8 mouse cellular contexts compared by ENCODE assay signal in the genomic region with DNA sequence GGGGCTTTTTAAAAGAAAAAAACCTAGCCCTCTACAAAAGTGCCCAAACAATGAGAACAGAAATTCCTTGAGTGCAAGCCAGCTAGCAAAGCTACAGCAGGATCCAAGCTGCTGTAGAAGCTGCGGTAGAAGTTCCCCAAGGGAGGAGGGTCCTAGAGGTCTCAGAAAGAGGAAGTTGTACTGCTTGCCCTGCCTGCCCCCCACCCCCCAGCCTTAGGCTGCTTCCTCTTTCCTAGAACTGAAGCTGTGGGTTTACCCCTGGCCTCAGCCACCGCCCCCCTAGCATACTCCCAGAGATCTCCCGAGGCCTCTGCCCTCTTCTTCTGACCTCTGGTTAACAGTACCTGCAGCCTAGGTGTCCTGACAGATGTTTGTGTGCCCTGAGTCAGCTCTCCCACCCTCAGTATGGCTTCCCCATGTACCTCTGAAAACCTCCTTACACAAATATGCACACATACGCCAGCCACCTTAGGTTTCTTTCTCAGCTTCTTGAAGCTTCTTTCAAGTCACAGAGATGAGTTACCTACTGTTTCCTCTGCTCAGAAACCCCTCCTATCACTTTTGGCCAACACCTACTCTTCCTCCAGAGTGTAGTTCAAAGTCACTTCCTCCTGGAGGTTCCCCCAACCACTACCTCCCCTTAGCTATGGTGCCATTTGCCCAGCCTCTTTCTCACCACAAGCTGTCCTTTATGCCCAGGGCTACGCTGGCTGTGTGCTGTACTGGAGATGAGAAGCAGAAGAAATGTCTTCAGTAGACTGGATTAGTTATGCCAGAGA. TPM values are rescaled to one million over a fixed set of nuclear protein-coding genes. Genes with fewer than 3 reads are reported as not detected.
DNase-seq lines count a peak whose midpoint lies in the region; ATAC-seq and TF ChIP-seq lines count a peak whose summit lies in the region.

No protein-coding gene starts in this region.

- H3K4me2 ChIP-seq in hindbrain, embryonic 16.5 days (ENCODE audit: low read length): no peak overlapping the region
- no peak overlapping the region for H3K4me2 ChIP-seq in hindbrain, embryonic 11.5 days (replicated peaks; ENCODE audit: low read depth, low read length)
- H3K4me2 ChIP-seq in liver, embryonic 12.5 days: peak overlapping the region; percentile 45

- peaks cover 19% of the 10 kb centered on the region for H3K4me1 ChIP-seq in hindbrain, embryonic 16.5 days (ENCODE audit: control insufficient read depth, insufficient read depth, low read depth, low read length)
- H3K4me1 ChIP-seq in hindbrain, embryonic 11.5 days (replicated peaks; ENCODE audit: control insufficient read depth, insufficient read depth, low read length): no peaks in the 10 kb centered on the region
- H3K4me1 ChIP-seq in liver, embryonic 12.5 days: peaks cover 100% of the 10 kb centered on the region
- H3K4me1 ChIP-seq in small intestine, adult 2 months (ENCODE audit: control insufficient read depth, insufficient read depth, insufficient read length, low read length): peaks cover 2% of the 10 kb centered on the region; the same call in 1 of the 2 replicates

- H3K9me3 ChIP-seq in hindbrain, embryonic 16.5 days (ENCODE audit: control insufficient read depth, low read length): no peaks in the 10 kb centered on the region
- H3K9me3 ChIP-seq in hindbrain, embryonic 11.5 days (ENCODE audit: control insufficient read depth, low read length): no peaks in the 10 kb centered on the region
- no peaks in the 10 kb centered on the region for H3K9me3 ChIP-seq in liver, embryonic 12.5 days (replicated peaks)

- H3K9ac ChIP-seq in hindbrain, embryonic 16.5 days (ENCODE audit: low read depth, low read length): 0 out of 2 replicates have a peak overlapping the region, but pooled peaks have one; percentile 2
- H3K9ac ChIP-seq in hindbrain, embryonic 11.5 days (ENCODE audit: low read depth, low read length): no peak overlapping the region
- H3K9ac ChIP-seq in liver, embryonic 12.5 days: peak overlapping the region; percentile 34

- H3K27ac ChIP-seq in hindbrain, embryonic 16.5 days (ENCODE audit: low read depth, low read length): peak overlapping the region; percentile 16; the same call in 1 of the 2 replicates
- H3K27ac ChIP-seq in hindbrain, embryonic 11.5 days (ENCODE audit: low read depth, low read length): no peak overlapping the region
- H3K27ac ChIP-seq in liver, embryonic 12.5 days: peak overlapping the region; percentile 92
- H3K27ac ChIP-seq in small intestine, adult 2 months (ENCODE audit: insufficient read depth, low read depth, low read length): peak overlapping the region; percentile 85

- 70% methylated on average over 5 of the region's 5 CpGs for WGBS in hindbrain, embryonic 16.5 days
- 82% methylated on average over 5 of the region's 5 CpGs for WGBS in hindbrain, embryonic 11.5 days
- WGBS in liver, embryonic 12.5 days (ENCODE audit: insufficient replicate concordance): 14% methylated on average over 5 of the region's 5 CpGs
- WGBS in small intestine, adult 2 months: 70% methylated on average over 5 of the region's 5 CpGs

- H3K36me3 ChIP-seq in hindbrain, embryonic 16.5 days (ENCODE audit: control insufficient read depth, insufficient read depth, low read length): no peaks in the 10 kb centered on the region
- H3K36me3 ChIP-seq in hindbrain, embryonic 11.5 days (ENCODE audit: control insufficient read depth, insufficient read depth, low read length): no peaks in the 10 kb centered on the region
- peaks cover 92% of the 10 kb centered on the region for H3K36me3 ChIP-seq in liver, embryonic 12.5 days
- H3K36me3 ChIP-seq in small intestine, adult 2 months (ENCODE audit: control insufficient read depth, insufficient read depth, low read length): no peaks in the 10 kb centered on the region

- TF ChIP-seq CTCF in small intestine, adult 2 months (IDR thresholded peaks at IDR 0.05; ENCODE audit: extremely low read depth, insufficient read length, insufficient replicate concordance, low read depth, low read length): no peak

- H3K27me3 ChIP-seq in hindbrain, embryonic 16.5 days (replicated peaks; ENCODE audit: control insufficient read depth, insufficient read depth, low read length): no peaks in the 10 kb centered on the region
- H3K27me3 ChIP-seq in hindbrain, embryonic 11.5 days (ENCODE audit: control insufficient read depth, insufficient read depth, low read length): no peaks in the 10 kb centered on the region
- H3K27me3 ChIP-seq in liver, embryonic 12.5 days (replicated peaks): no peaks in the 10 kb centered on the region
- H3K27me3 ChIP-seq in small intestine, adult 2 months (ENCODE audit: control insufficient read depth, insufficient read depth, low read length): no peaks in the 10 kb centered on the region

- DNase-seq in hindbrain, embryonic 11.5 days (ENCODE audit: low spot score): no peak
- DNase-seq in left cerebral cortex, adult 9 months (ENCODE audit: low spot score in 2 of 2): no peak
- no peak for DNase-seq in urinary bladder, postnatal 14 days (ENCODE audit: low spot score)

- no peak for ATAC-seq in hindbrain, embryonic 16.5 days
- no peak for ATAC-seq in hindbrain, embryonic 11.5 days (ENCODE audit: low FRiP score)
- ATAC-seq in granulocyte monocyte progenitor cell, adult 5-6 weeks (replicated peaks; ENCODE audit: poor library complexity, severe bottlenecking): peak; percentile 83
- ATAC-seq in liver, embryonic 12.5 days: peak; percentile 35
- ATAC-seq in erythroid progenitor cell, adult 5-6 weeks (replicated peaks; ENCODE audit: low FRiP score, poor library complexity, severe bottlenecking): no peak

- no peak for TF ChIP-seq POLR2A in small intestine, adult 2 months (IDR thresholded peaks at IDR 0.05; ENCODE audit: low read depth, low read length)

- no peak overlapping the region for H3K4me3 ChIP-seq in hindbrain, embryonic 16.5 days (ENCODE audit: low read length)
- no peak overlapping the region for H3K4me3 ChIP-seq in hindbrain, embryonic 11.5 days (ENCODE audit: low read depth, low read length)
- peak overlapping the region; percentile 14; the same call in 1 of the 2 replicates for H3K4me3 ChIP-seq in liver, embryonic 12.5 days
- peak overlapping the region; percentile 45 for H3K4me3 ChIP-seq in small intestine, adult 2 months (ENCODE audit: low read depth, low read length)

RNA-seq across cellular contexts. Expression of a gene that starts 7.3 kb away (rescaled TPM):
- polyA plus RNA-seq in hindbrain, embryonic 16.5 days (2015; fragmentation: Nextera tagmentation; extraction: Ambion mirVana): 5.1 and 5.3 TPM in 2 replicates
- 1.4 and 2.0 TPM in 2 replicates for polyA plus RNA-seq in hindbrain, embryonic 11.5 days (2014; fragmentation: Nextera tagmentation; extraction: Ambion mirVana)
- 12.5 and 13.4 TPM in 2 replicates for total RNA-seq in granulocyte monocyte progenitor cell, adult 5-6 weeks (2014; fragmentation: Nextera tagmentation)
- 9.8 and 12.1 TPM in 2 replicates for total RNA-seq in granulocyte monocyte progenitor cell, adult 5-6 weeks (2017)
- 17.8 and 18.2 TPM in 2 replicates for polyA plus RNA-seq in liver, embryonic 12.5 days (2016; fragmentation: Nextera tagmentation; extraction: Ambion mirVana)
- polyA plus RNA-seq in small intestine, adult 2 months (2012; rRNA removed): 7.0 and 9.5 TPM in 2 replicates
- 71.7 and 73.8 TPM in 2 replicates for total RNA-seq in erythroid progenitor cell, adult 5-6 weeks (2015; ENCODE audit: low replicate concordance)
- 37.1 and 40.8 TPM in 2 replicates for total RNA-seq in erythroid progenitor cell, adult 5-6 weeks (2017; ENCODE audit: low replicate concordance)

Comparison
In these comparisons a context has a peak if more than half of its experiments do, and no peak if none do; other contexts are left out.
1. ATAC-seq: peak in granulocyte monocyte progenitor cell, adult 5-6 weeks (single experiment) and liver, embryonic 12.5 days (single experiment); none in hindbrain, embryonic 16.5 days (single experiment), hindbrain, embryonic 11.5 days (single experiment) and erythroid progenitor cell, adult 5-6 weeks (single experiment).
2. H3K4me3 ChIP-seq: peak in liver, embryonic 12.5 days (single experiment) and small intestine, adult 2 months (single experiment); none in hindbrain, embryonic 16.5 days (single experiment) and hindbrain, embryonic 11.5 days (single experiment).